Mouse (Mus musculus) kidney, postnatal 14 days (tissue): ENCODE measurements at regions not wholly inside any gene's neighbourhood (a gene's known extent, or its start where the extent isn't known, plus 50 kb on each side); places are given as distances from the start of the nearest gene placed in this dataset.
"Not testable (repeated sequence)": the region's sequence is repeated elsewhere in the genome, so short reads cannot be mapped to it uniquely, and the experiment has no call there.

Experiments used
- DNase-seq: peaks from one replicate; pipeline ENCODE4 v3.0.0; 2022; ENCODE audit warnings: mixed read lengths

GRCm38 (mm10) chr6:37703946-37704345 is 166.7 kb upstream of the Trim24 start:
- DNase-seq = no peak

GRCm38 (mm10) chr6:37705733-37706145 is 164.9 kb upstream of the Trim24 start:
- DNase-seq = peak; percentile 6

- not testable (repeated sequence) for DNase-seq
Observed at GRCm38 (mm10) chr6:37707671-37708070, 162.9 kb upstream of the Trim24 start.

GRCm38 (mm10) chr6:37711766-37712165 is 158.8 kb upstream of the Trim24 start:
- DNase-seq = no peak

- DNase-seq = no peak
Observed at GRCm38 (mm10) chr6:37713411-37713810, 157.2 kb upstream of the Trim24 start.

GRCm38 (mm10) chr6:37714223-37714928 is 156.2 kb upstream of the Trim24 start:
- DNase-seq = no peak

GRCm38 (mm10) chr6:37721736-37722135 is 148.9 kb upstream of the Trim24 start:
- no peak for DNase-seq

- DNase-seq = peak; percentile 78
Observed at GRCm38 (mm10) chr6:37723337-37723736, 147.3 kb upstream of the Trim24 start.

- no peak for DNase-seq
Observed at GRCm38 (mm10) chr6:37724240-37724639, 146.4 kb upstream of the Trim24 start.

- no peak for DNase-seq
Observed at GRCm38 (mm10) chr6:37728621-37729020, 142.0 kb upstream of the Trim24 start.

- DNase-seq = no peak
Observed at GRCm38 (mm10) chr6:37729165-37729564, 141.4 kb upstream of the Trim24 start.

GRCm38 (mm10) chr6:37730500-37731239 is 139.9 kb upstream of the Trim24 start:
- DNase-seq = peak; percentile 55

GRCm38 (mm10) chr6:37732385-37732784 is 138.2 kb upstream of the Trim24 start:
- peak; percentile 90 for DNase-seq

- DNase-seq = peak; percentile 72
Observed at GRCm38 (mm10) chr6:37735288-37735961, 135.2 kb upstream of the Trim24 start.

GRCm38 (mm10) chr6:37735962-37736297 is 134.7 kb upstream of the Trim24 start:
- DNase-seq = peak; percentile 66

- DNase-seq = peak; percentile 47
Observed at GRCm38 (mm10) chr6:37740982-37741889, 129.4 kb upstream of the Trim24 start.

GRCm38 (mm10) chr6:37741916-37742315 is 128.7 kb upstream of the Trim24 start:
- not testable (repeated sequence) for DNase-seq

GRCm38 (mm10) chr6:37744679-37745078 is 125.9 kb upstream of the Trim24 start:
- peak; percentile 35 for DNase-seq

GRCm38 (mm10) chr6:37745393-37746100 is 125.1 kb upstream of the Trim24 start:
- DNase-seq = peak; percentile 51

- not testable (repeated sequence) for DNase-seq
Observed at GRCm38 (mm10) chr6:37747793-37748192, 122.8 kb upstream of the Trim24 start.

GRCm38 (mm10) chr6:37748296-37748980 is 122.2 kb upstream of the Trim24 start:
- no peak for DNase-seq
